Mouse (Mus musculus): ENCODE measurements around the gene Fgf10. TPM values are rescaled to one million over a fixed set of nuclear protein-coding genes. Genes with fewer than 3 reads are reported as not detected.

Gene Fgf10
- total and polyA plus RNA-seq, 3 experiments: not detected

- DNase-seq (ENCODE audit: extremely low read depth): no peak
- no peaks in the 10 kb centered on the region for H3K9me3 ChIP-seq (replicated peaks; ENCODE audit: low read length)
- H3K27ac ChIP-seq (ENCODE audit: insufficient read depth, low read depth): no peak overlapping the region
- H3K79me2 ChIP-seq (replicated peaks; ENCODE audit: control insufficient read depth, extremely low read depth, insufficient read depth, poor library complexity, severe bottlenecking): no peaks in the 10 kb centered on the region
- no peak overlapping the region for H3K9ac ChIP-seq (ENCODE audit: insufficient read depth, low read depth)
- dilution Hi-C loops (cut with MboI; ENCODE audit: extremely low pct_ligation_motif_present, extremely low pct_unique_long_range_greater_than_20kb, low sequenced_read_pairs): no loop called here
- no peaks in the 10 kb centered on the region for H3K36me3 ChIP-seq (replicated peaks in 1 of 2; ENCODE audit: control insufficient read depth in 1 of 2, insufficient read depth in 1 of 2, low read length in 1 of 2)
- H3K4me1 ChIP-seq (ENCODE audit: control insufficient read depth in 1 of 2, insufficient read depth in 2 of 2): no peaks in the 10 kb centered on the region
- in situ Hi-C loops (cut with MboI; ENCODE audit: low pct_ligation_motif_present, low pct_unique_long_range_greater_than_20kb, low sequenced_read_pairs): no loop called here
- no peak overlapping the region for H3K4me2 ChIP-seq (ENCODE audit: insufficient read depth, low read depth, poor library complexity, severe bottlenecking)
- no peaks in the 10 kb centered on the region for H3K27me3 ChIP-seq (replicated peaks)
- no peak overlapping the region for H3K4me3 ChIP-seq (replicated peaks in 1 of 3; ENCODE audit: low read depth in 2 of 3, low read length in 2 of 3, poor library complexity in 1 of 3)
- TF ChIP-seq MAZ (IDR thresholded peaks at IDR 0.05; ENCODE audit: low read depth, low read length) (no peak), UBTF (IDR thresholded peaks at IDR 0.05; ENCODE audit: low read depth, low read length) (no peak), JUND (conservative IDR thresholded peaks at IDR 0.05; ENCODE audit: low read depth, low read length) (no peak), MEF2A (IDR thresholded peaks at IDR 0.05; ENCODE audit: borderline replicate concordance, low read depth, low read length) (no peak), PAX5 (IDR thresholded peaks at IDR 0.05; ENCODE audit: low read length) (no peak), ZNF384 (IDR thresholded peaks at IDR 0.05; ENCODE audit: low read depth, low read length) (no peak), CHD1 (IDR thresholded peaks at IDR 0.05; ENCODE audit: low read depth, low read length) (no peak), E2F4 (IDR thresholded peaks at IDR 0.05; ENCODE audit: insufficient replicate concordance, low read depth, low read length) (no peak), ZC3H11A (IDR thresholded peaks at IDR 0.05; ENCODE audit: low read depth, low read length) (no peak), MYC (IDR thresholded peaks at IDR 0.05; ENCODE audit: low read depth, low read length) (no peak), NRF1 (IDR thresholded peaks at IDR 0.05; ENCODE audit: low read depth, low read length) (no peak), CHD2 (IDR thresholded peaks at IDR 0.05; ENCODE audit: low read length) (no peak), BHLHE40 (IDR thresholded peaks at IDR 0.05; ENCODE audit: low read depth, low read length) (no peak), MAX (IDR thresholded peaks at IDR 0.05; ENCODE audit: low read length) (no peak)
These were observed 38.1 kb upstream of the Fgf10 start for GRCm38 (mm10) chr13:118631500-118631899.

- no peaks in the 10 kb centered on the region for H3K27me3 ChIP-seq (replicated peaks)
- dilution Hi-C loops (cut with MboI; ENCODE audit: extremely low pct_ligation_motif_present, extremely low pct_unique_long_range_greater_than_20kb, low sequenced_read_pairs) (no loop called here), in situ Hi-C loops (cut with MboI; ENCODE audit: low pct_ligation_motif_present, low pct_unique_long_range_greater_than_20kb, low sequenced_read_pairs) (no loop called here)
- no peak overlapping the region for H3K4me3 ChIP-seq (replicated peaks in 1 of 3; ENCODE audit: low read depth in 2 of 3, low read length in 2 of 3, poor library complexity in 1 of 3)
- H3K79me2 ChIP-seq (replicated peaks; ENCODE audit: control insufficient read depth, extremely low read depth, insufficient read depth, poor library complexity, severe bottlenecking): no peaks in the 10 kb centered on the region
- no peak for TF ChIP-seq SIN3A (IDR thresholded peaks at IDR 0.05; ENCODE audit: low read length)
- no peak for TF ChIP-seq ZMIZ1 (IDR thresholded peaks at IDR 0.05; ENCODE audit: low read depth, low read length)
- TF ChIP-seq IRF4 (IDR thresholded peaks at IDR 0.05; ENCODE audit: low read depth, low read length): no peak
- TF ChIP-seq SMC3 (IDR thresholded peaks at IDR 0.05; ENCODE audit: low read depth, low read length): no peak
- TF ChIP-seq UBTF (IDR thresholded peaks at IDR 0.05; ENCODE audit: low read depth, low read length): no peak
- TF ChIP-seq KAT2A (IDR thresholded peaks at IDR 0.05; ENCODE audit: insufficient replicate concordance, low read length): no peak
- TF ChIP-seq NELFE (IDR thresholded peaks at IDR 0.05; ENCODE audit: low read depth, low read length): no peak
- TF ChIP-seq NRF1 (IDR thresholded peaks at IDR 0.05; ENCODE audit: low read depth, low read length): no peak
- no peak for TF ChIP-seq ZNF384 (IDR thresholded peaks at IDR 0.05; ENCODE audit: low read depth, low read length)
- no peak for TF ChIP-seq JUND (conservative IDR thresholded peaks at IDR 0.05; ENCODE audit: low read depth, low read length)
- no peak for DNase-seq (ENCODE audit: extremely low read depth)
- no peak overlapping the region for H3K4me2 ChIP-seq (ENCODE audit: insufficient read depth, low read depth, poor library complexity, severe bottlenecking)
- H3K27ac ChIP-seq (ENCODE audit: insufficient read depth, low read depth): no peak overlapping the region
- no peak overlapping the region for H3K9ac ChIP-seq (ENCODE audit: insufficient read depth, low read depth)
- H3K36me3 ChIP-seq (replicated peaks in 1 of 2; ENCODE audit: control insufficient read depth in 1 of 2, insufficient read depth in 1 of 2, low read length in 1 of 2): no peaks in the 10 kb centered on the region
- no peaks in the 10 kb centered on the region for H3K9me3 ChIP-seq (replicated peaks; ENCODE audit: low read length)
- no peaks in the 10 kb centered on the region for H3K4me1 ChIP-seq (ENCODE audit: control insufficient read depth in 1 of 2, insufficient read depth in 2 of 2)
These were observed 33.5 kb upstream of the Fgf10 start for GRCm38 (mm10) chr13:118636047-118636446.

Measured in CH12.LX (cell line).